In genomic region chr3:89278643-89279042, GRCm38 (mm10) we compare ENCODE assay signal across 10 mouse cellular contexts. TPM values are rescaled to one million over a fixed set of nuclear protein-coding genes. Genes with fewer than 3 reads are reported as not detected.
A peak's percentile ranks its signal among the peaks of the same experiment; 100 is the strongest.
DNase-seq lines count a peak whose midpoint lies in the region; ATAC-seq and TF ChIP-seq lines count a peak whose summit lies in the region.
"Had no signal": no experiment of that assay in that cellular context is flagged by ENCODE, and none has a peak within 500 bp of the region (broad histone marks: within the 10 kb centered on the region; RNA-seq: fewer than 3 reads in every experiment).

No protein-coding gene starts in this region.

- peaks cover 15% of the 10 kb centered on the region for H3K36me3 ChIP-seq in liver, adult 2 months (ENCODE audit: control insufficient read depth, insufficient read depth, low read length)
- H3K36me3 ChIP-seq in forebrain, embryonic 16.5 days (ENCODE audit: control insufficient read depth, insufficient read depth), result no peaks in the 10 kb centered on the region
- H3K36me3 ChIP-seq in limb, embryonic 14.5 days (ENCODE audit: control insufficient read depth, insufficient read depth, low read length), result peaks cover 21% of the 10 kb centered on the region
- H3K36me3 ChIP-seq in small intestine, adult 2 months (ENCODE audit: control insufficient read depth, insufficient read depth, low read length), result peaks cover 15% of the 10 kb centered on the region

- H3K27ac ChIP-seq in liver, adult 2 months (replicated peaks; ENCODE audit: insufficient read depth, low read depth, low read length), result peak overlapping the region; percentile 92
- 0 out of 2 replicates have a peak overlapping the region, but pooled peaks have one; percentile 17 for H3K27ac ChIP-seq in forebrain, embryonic 16.5 days (ENCODE audit: low read length)
- peak overlapping the region; percentile 73 for H3K27ac ChIP-seq in limb, embryonic 14.5 days (replicated peaks; ENCODE audit: low read depth, low read length)
- peak overlapping the region; percentile 91 for H3K27ac ChIP-seq in small intestine, adult 2 months (ENCODE audit: insufficient read depth, low read depth, low read length)
- H3K27ac ChIP-seq: macrophage had no signal

- peak overlapping the region; percentile 86 for H3K4me3 ChIP-seq in liver, adult 2 months (ENCODE audit: insufficient read depth, low read depth, low read length)
- peak overlapping the region; percentile 56; the same call in 1 of the 2 replicates for H3K4me3 ChIP-seq in forebrain, embryonic 16.5 days (replicated peaks; ENCODE audit: low read length)
- peak overlapping the region; percentile 48 for H3K4me3 ChIP-seq in limb, embryonic 14.5 days (replicated peaks; ENCODE audit: low read length)
- H3K4me3 ChIP-seq in small intestine, adult 2 months (ENCODE audit: low read depth, low read length), result peak overlapping the region; percentile 85

- no peak for TF ChIP-seq POLR2A in liver, adult 2 months (IDR thresholded peaks at IDR 0.05; ENCODE audit: extremely low read depth, insufficient read depth, low read length)
- no peak for TF ChIP-seq POLR2A in limb, embryonic 14.5 days (IDR thresholded peaks at IDR 0.05; ENCODE audit: borderline replicate concordance, extremely low read depth, insufficient read depth, insufficient read length)
- TF ChIP-seq POLR2A in small intestine, adult 2 months (IDR thresholded peaks at IDR 0.05; ENCODE audit: low read depth, low read length), result no peak

- H3K9ac ChIP-seq in liver, adult 2 months (ENCODE audit: low read depth, low read length), result peak overlapping the region; percentile 84
- H3K9ac ChIP-seq in forebrain, embryonic 16.5 days (replicated peaks; ENCODE audit: low read depth, low read length), result no peak overlapping the region
- H3K9ac ChIP-seq in limb, embryonic 14.5 days (ENCODE audit: low read depth, low read length, severe bottlenecking), result peak overlapping the region; percentile 70

- H3K4me1 ChIP-seq in liver, adult 2 months (ENCODE audit: control insufficient read depth, insufficient read depth, low read length), result peaks cover 22% of the 10 kb centered on the region
- peaks cover 36% of the 10 kb centered on the region for H3K4me1 ChIP-seq in forebrain, embryonic 16.5 days (replicated peaks; ENCODE audit: control insufficient read depth, insufficient read depth, low read length)
- H3K4me1 ChIP-seq in limb, embryonic 14.5 days (ENCODE audit: control insufficient read depth, insufficient read depth, low read length), result peaks cover 34% of the 10 kb centered on the region
- H3K4me1 ChIP-seq in small intestine, adult 2 months (ENCODE audit: control insufficient read depth, insufficient read depth, insufficient read length, low read length), result peaks cover 13% of the 10 kb centered on the region

- no peak for DNase-seq in liver, adult 2 months (ENCODE audit: extremely low read depth, low read depth, low spot score)
- DNase-seq in liver, result no peak
- DNase-seq in limb, embryonic 14.5 days (ENCODE audit: low spot score), result no peak
- no peak for DNase-seq in gastrocnemius, postnatal 10 days
- DNase-seq in gastrocnemius, postnatal 36 days, result no peak
- DNase-seq in adrenal gland, adult 18-20 months (ENCODE audit: low spot score in 2 of 2), result no peak
- DNase-seq: thymus, postnatal 36 days had no signal

- ATAC-seq in forebrain, embryonic 16.5 days, result no peak
- ATAC-seq in limb, embryonic 14.5 days (ENCODE audit: low FRiP score, low read depth), result no peak

- intact Hi-C loops in gastrocnemius, postnatal 36 days (cut with DNase I), result no loop called here

- H3K4me2 ChIP-seq in forebrain, embryonic 16.5 days (ENCODE audit: low read length), result peak overlapping the region; percentile 24
- H3K4me2 ChIP-seq in limb, embryonic 14.5 days (replicated peaks; ENCODE audit: low read depth, low read length, severe bottlenecking), result peak overlapping the region; percentile 96

- peaks cover 33% of the 10 kb centered on the region; the same call in 1 of the 2 replicates for H3K79me2 ChIP-seq in liver, adult 2 months (ENCODE audit: control insufficient read depth, insufficient read depth, low read length)

- no peaks in the 10 kb centered on the region for H3K9me3 ChIP-seq in forebrain, embryonic 16.5 days (ENCODE audit: control insufficient read depth, low read length)
- H3K9me3 ChIP-seq in limb, embryonic 14.5 days (ENCODE audit: control insufficient read depth, low read length), result no peaks in the 10 kb centered on the region

- H3K27me3 ChIP-seq in liver, adult 2 months (ENCODE audit: control insufficient read depth, insufficient read depth, low read length), result no peaks in the 10 kb centered on the region
- H3K27me3 ChIP-seq in forebrain, embryonic 16.5 days (replicated peaks; ENCODE audit: control insufficient read depth, insufficient read depth, low read length), result peaks cover 2% of the 10 kb centered on the region; the same call in 1 of the 2 replicates
- no peaks in the 10 kb centered on the region for H3K27me3 ChIP-seq in limb, embryonic 14.5 days (ENCODE audit: control insufficient read depth, insufficient read depth, low read length)
- no peaks in the 10 kb centered on the region for H3K27me3 ChIP-seq in small intestine, adult 2 months (ENCODE audit: control insufficient read depth, insufficient read depth, low read length)

- no peak for TF ChIP-seq CTCF in liver, adult 2 months (IDR thresholded peaks at IDR 0.05; ENCODE audit: low read depth, low read length)
- TF ChIP-seq CTCF in small intestine, adult 2 months (IDR thresholded peaks at IDR 0.05; ENCODE audit: extremely low read depth, insufficient read length, insufficient replicate concordance, low read depth, low read length), result no peak

- 17% methylated on average over 8 of the region's 8 CpGs for WGBS in liver, adult 2 months
- 29% methylated on average over 8 of the region's 8 CpGs for WGBS in forebrain, embryonic 16.5 days
- 11% methylated on average over 8 of the region's 8 CpGs for WGBS in limb, embryonic 14.5 days
- 18% methylated on average over 8 of the region's 8 CpGs for WGBS in small intestine, adult 2 months

RNA-seq across cellular contexts. Expression of gene Efna1, which starts 2.3 kb away (rescaled TPM):
- 22.1 and 35.2 TPM in 2 replicates for total RNA-seq in liver, adult 2 months (2014; rRNA removed)
- 73.1 and 73.4 TPM in 2 replicates for polyA plus RNA-seq in liver, adult 2 months (2012; rRNA removed)
- 8.3 and 9.5 TPM in 2 replicates for polyA plus RNA-seq in forebrain, embryonic 16.5 days (2015; fragmentation: Nextera tagmentation; extraction: Ambion mirVana)
- 51.7 and 52.2 TPM in 2 replicates for polyA plus RNA-seq in limb, embryonic 14.5 days (2012; rRNA removed)
- 42.2 and 48.1 TPM in 2 replicates for polyA plus RNA-seq in limb, embryonic 14.5 days (2014; fragmentation: Nextera tagmentation; extraction: Ambion mirVana)
- polyA plus RNA-seq in small intestine, adult 2 months (2012; rRNA removed), result 46.1 and 122 TPM in 2 replicates
- 10 to 100 TPM; 21.1 to 26.3 TPM for total RNA-seq in gastrocnemius, postnatal 10 days (2021)
- total RNA-seq in gastrocnemius, postnatal 36 days (2021), result 10 to 100 TPM; 10.1 to 11.5 TPM
- total RNA-seq in adrenal gland, adult 18-20 months (2021), result 10 to 100 TPM; 12.2 to 12.6 TPM

RNA-seq across cellular contexts. Expression of gene Slc50a1, which starts 8.3 kb away (rescaled TPM):
- 6.4 and 7.0 TPM in 2 replicates for total RNA-seq in liver, adult 2 months (2014; rRNA removed)
- polyA plus RNA-seq in liver, adult 2 months (2012; rRNA removed), result 36.3 and 41.2 TPM in 2 replicates
- polyA plus RNA-seq in forebrain, embryonic 16.5 days (2015; fragmentation: Nextera tagmentation; extraction: Ambion mirVana), result 38.6 and 41.2 TPM in 2 replicates
- 150 and 198 TPM in 2 replicates for polyA plus RNA-seq in limb, embryonic 14.5 days (2012; rRNA removed)
- polyA plus RNA-seq in limb, embryonic 14.5 days (2014; fragmentation: Nextera tagmentation; extraction: Ambion mirVana), result 90.8 and 95.6 TPM in 2 replicates
- polyA plus RNA-seq in small intestine, adult 2 months (2012; rRNA removed), result 81.6 and 97.3 TPM in 2 replicates
- total RNA-seq in gastrocnemius, postnatal 10 days (2021), result 10 to 100 TPM; 19.0 to 28.7 TPM
- total RNA-seq in gastrocnemius, postnatal 36 days (2021), result 1 to 10 TPM; 8.3 to 9.1 TPM
- 10 to 100 TPM; 40.9 to 52.4 TPM for total RNA-seq in adrenal gland, adult 18-20 months (2021)

RNA-seq across cellular contexts. Expression of gene Dpm3, which starts 19.5 kb away (rescaled TPM):
- total RNA-seq in liver, adult 2 months (2014; rRNA removed), result 102 and 131 TPM in 2 replicates
- 243 and 245 TPM in 2 replicates for polyA plus RNA-seq in liver, adult 2 months (2012; rRNA removed)
- polyA plus RNA-seq in forebrain, embryonic 16.5 days (2015; fragmentation: Nextera tagmentation; extraction: Ambion mirVana), result 67.0 and 73.5 TPM in 2 replicates
- polyA plus RNA-seq in limb, embryonic 14.5 days (2012; rRNA removed), result 313 and 432 TPM in 2 replicates
- polyA plus RNA-seq in limb, embryonic 14.5 days (2014; fragmentation: Nextera tagmentation; extraction: Ambion mirVana), result 165 and 173 TPM in 2 replicates
- polyA plus RNA-seq in small intestine, adult 2 months (2012; rRNA removed), result 357 and 440 TPM in 2 replicates
- 10 to 100 TPM; 47.4 to 54.9 TPM for total RNA-seq in gastrocnemius, postnatal 10 days (2021)
- 10 to 100 TPM; 16.6 to 23.2 TPM for total RNA-seq in gastrocnemius, postnatal 36 days (2021)
- 100 to 1,000 TPM; 119 to 122 TPM for total RNA-seq in adrenal gland, adult 18-20 months (2021)

RNA-seq across cellular contexts. Expression of gene Trim46, which starts 32.5 kb away (rescaled TPM):
- total RNA-seq in liver, adult 2 months (2014; rRNA removed), result 0.07 and 0.18 TPM in 2 replicates
- 0.16 and 0.25 TPM in 2 replicates for polyA plus RNA-seq in liver, adult 2 months (2012; rRNA removed)
- polyA plus RNA-seq in forebrain, embryonic 16.5 days (2015; fragmentation: Nextera tagmentation; extraction: Ambion mirVana), result 62.5 and 76.1 TPM in 2 replicates
- 19.0 and 25.4 TPM in 2 replicates for polyA plus RNA-seq in limb, embryonic 14.5 days (2012; rRNA removed)
- polyA plus RNA-seq in limb, embryonic 14.5 days (2014; fragmentation: Nextera tagmentation; extraction: Ambion mirVana), result 3.9 and 4.7 TPM in 2 replicates
- polyA plus RNA-seq in small intestine, adult 2 months (2012; rRNA removed), result 4.3 and 8.7 TPM in 2 replicates
- under 1 TPM; 0.70 to 0.86 TPM for total RNA-seq in gastrocnemius, postnatal 10 days (2021)
- total RNA-seq in gastrocnemius, postnatal 36 days (2021), result under 1 TPM; 0.15 to 0.17 TPM
- total RNA-seq in adrenal gland, adult 18-20 months (2021), result 1 to 10 TPM; 1.7 to 2.9 TPM
- polyA plus RNA-seq: macrophage had no signal

RNA-seq across cellular contexts. Expression of gene Krtcap2, which starts 32.9 kb away (rescaled TPM):
- 45.1 and 60.3 TPM in 2 replicates for total RNA-seq in liver, adult 2 months (2014; rRNA removed)
- 157 and 197 TPM in 2 replicates for polyA plus RNA-seq in liver, adult 2 months (2012; rRNA removed)
- 187 and 195 TPM in 2 replicates for polyA plus RNA-seq in forebrain, embryonic 16.5 days (2015; fragmentation: Nextera tagmentation; extraction: Ambion mirVana)
- polyA plus RNA-seq in limb, embryonic 14.5 days (2012; rRNA removed), result 121 and 153 TPM in 2 replicates
- polyA plus RNA-seq in limb, embryonic 14.5 days (2014; fragmentation: Nextera tagmentation; extraction: Ambion mirVana), result 352 and 353 TPM in 2 replicates
- 120 and 182 TPM in 2 replicates for polyA plus RNA-seq in small intestine, adult 2 months (2012; rRNA removed)
- total RNA-seq in gastrocnemius, postnatal 10 days (2021), result 10 to 100 TPM; 78.1 to 93.1 TPM
- 10 to 100 TPM; 58.3 to 63.3 TPM for total RNA-seq in gastrocnemius, postnatal 36 days (2021)
- total RNA-seq in adrenal gland, adult 18-20 months (2021), result 100 to 1,000 TPM; 108 to 123 TPM

Comparison
In these comparisons a context has a peak if more than half of its experiments do, and no peak if none do; other contexts are left out.
1. H3K27ac ChIP-seq: peak in every context shown above with its lines; median percentile 92 in liver, adult 2 months; 91 in small intestine, adult 2 months; 73 in limb, embryonic 14.5 days; 17 in forebrain, embryonic 16.5 days.